Mouse (Mus musculus) embryonic facial prominence, embryonic 13.5 days (tissue): ENCODE measurements around the gene Capn1. TPM values are rescaled to one million over a fixed set of nuclear protein-coding genes. Genes with fewer than 3 reads are reported as not detected.

Experiments
- ATAC-seq: fragments of 200-750 bp; cut with Nextera tagmentation; 2 replicates; pipeline ENCODE4 v1.8.0; 2017; ENCODE audit warnings: low read depth; ENCODE audit not compliant: insufficient number of reproducible peaks, insufficient read depth, low FRiP score, low TSS enrichment
- H3K27ac ChIP-seq: fragments of 300-500 bp; sonication (generic); 2 replicates; pipeline ENCODE4 v1.5.1; 2015; ENCODE audit warnings: moderate library complexity, mild to moderate bottlenecking, inconsistent platforms
- H3K27me3 ChIP-seq: fragments of 300-500 bp; sonication (generic); 2 replicates; pipeline ENCODE4 v1.6.1; 2015; ENCODE audit warnings: mild to moderate bottlenecking, inconsistent platforms
- H3K36me3 ChIP-seq: fragments of 300-500 bp; sonication (generic); 2 replicates; pipeline ENCODE4 v1.6.1; 2015; ENCODE audit warnings: mild to moderate bottlenecking, inconsistent platforms
- H3K4me1 ChIP-seq: fragments of 300-500 bp; sonication (generic); 2 replicates; pipeline ENCODE4 v1.6.1; 2015; ENCODE audit warnings: inconsistent platforms
- H3K4me2 ChIP-seq: fragments of 300-500 bp; sonication (generic); 2 replicates; pipeline ENCODE4 v1.6.1; 2015; ENCODE audit warnings: moderate library complexity, mild to moderate bottlenecking, inconsistent platforms
- H3K4me3 ChIP-seq: fragments of 300-500 bp; sonication (generic); 2 replicates; pipeline ENCODE4 v1.5.1; 2015; ENCODE audit warnings: mild to moderate bottlenecking, inconsistent platforms
- H3K9ac ChIP-seq: fragments of 300-500 bp; sonication (generic); 2 replicates; pipeline ENCODE4 v1.6.1; 2015; ENCODE audit warnings: mild to moderate bottlenecking, inconsistent platforms
- H3K9me3 ChIP-seq: fragments of 300-500 bp; sonication (generic); 2 replicates; pipeline ENCODE4 v1.6.1; 2016; ENCODE audit warnings: inconsistent platforms
- WGBS: fragments of 180-500 bp; shearing (Covaris S2); methylation state at CpG from one replicate; pipeline ENCODE4 v1.1.7; 2015; ENCODE audit warnings: mixed read lengths; 5-methylcytosine and 5-hydroxymethylcytosine counted together
- polyA plus RNA-seq: library from polyadenylated mRNA; unstranded; fragments of >200 nt; fragmentation: Nextera tagmentation; extraction: Ambion mirVana; gene quantifications from 2 replicates; pipeline ENCODE4 v1.2.1, GENCODE M21; 2015

The Capn1 gene
- polyA plus RNA-seq, 1 experiment from 2014 or later = 10.3 TPM

- peak within 1 kb of the TSS; percentile 89 for H3K9ac ChIP-seq
- H3K4me3 ChIP-seq = peak within 1 kb of the TSS; percentile 78
- peaks cover 33% of the 10 kb centered on the region for H3K4me1 ChIP-seq
- peaks cover 19% of the 10 kb centered on the region for H3K36me3 ChIP-seq
- H3K27ac ChIP-seq = peak within 1 kb of the TSS; percentile 82
- peak; percentile 73 for ATAC-seq
- H3K4me2 ChIP-seq = peak within 1 kb of the TSS; percentile 72
- H3K27me3 ChIP-seq = no peaks in the 10 kb centered on the region
- WGBS = 0% methylated on average over 50 of the region's 50 CpGs
- no peaks in the 10 kb centered on the region for H3K9me3 ChIP-seq
These were observed 51.7 kb downstream of the Capn1 start, which contains the start of gene Pola2 for GRCm38 (mm10) chr19:5963883-5964562. Gene Pola2, minus strand, starts transcription at chr19:5964202.

- H3K4me1 ChIP-seq = peaks cover 33% of the 10 kb centered on the region
- peaks cover 32% of the 10 kb centered on the region for H3K36me3 ChIP-seq
- no peaks in the 10 kb centered on the region for H3K27me3 ChIP-seq
- 10% methylated on average over 1 of the region's 1 CpGs for WGBS
- peak overlapping the region; percentile 78 for H3K4me3 ChIP-seq
- H3K27ac ChIP-seq = no peak overlapping the region
- H3K9ac ChIP-seq = peak overlapping the region; percentile 89
- ATAC-seq = no peak
- H3K9me3 ChIP-seq = no peaks in the 10 kb centered on the region
- H3K4me2 ChIP-seq = peak overlapping the region; percentile 72
These were observed 53.0 kb downstream of the Capn1 start for GRCm38 (mm10) chr19:5962651-5963050.

DNA sequence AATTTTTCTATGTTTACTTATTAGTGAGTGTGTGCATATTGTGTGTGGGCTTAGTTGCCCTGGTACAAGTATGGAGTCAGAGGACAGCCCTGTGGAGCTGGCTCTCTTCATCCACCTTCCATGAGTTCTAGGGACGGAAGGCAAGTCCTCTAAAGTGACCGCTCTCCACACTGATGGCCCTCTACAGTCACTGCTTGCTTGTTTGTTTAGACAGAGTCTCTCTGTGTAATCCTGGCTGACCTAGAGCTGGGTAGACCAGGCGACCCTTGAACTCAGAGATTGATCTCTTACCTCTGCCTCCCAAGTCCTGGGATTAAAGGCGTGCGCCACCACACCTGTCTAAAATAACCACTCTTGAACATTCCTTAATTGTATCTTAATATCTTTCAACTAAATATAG is 58.3 kb downstream of the Capn1 start:
- Histone ChIP-seq H3K27ac (no peak overlapping the region), H3K4me3 (no peak overlapping the region), H3K4me2 (no peak overlapping the region), H3K9ac (no peak overlapping the region), H3K27me3 (no peaks in the 10 kb centered on the region), H3K36me3 (peaks cover 69% of the 10 kb centered on the region), H3K4me1 (peaks cover 35% of the 10 kb centered on the region), H3K9me3 (no peaks in the 10 kb centered on the region)
- 91% methylated on average over 5 of the region's 5 CpGs for WGBS
- ATAC-seq = no peak

DNA sequence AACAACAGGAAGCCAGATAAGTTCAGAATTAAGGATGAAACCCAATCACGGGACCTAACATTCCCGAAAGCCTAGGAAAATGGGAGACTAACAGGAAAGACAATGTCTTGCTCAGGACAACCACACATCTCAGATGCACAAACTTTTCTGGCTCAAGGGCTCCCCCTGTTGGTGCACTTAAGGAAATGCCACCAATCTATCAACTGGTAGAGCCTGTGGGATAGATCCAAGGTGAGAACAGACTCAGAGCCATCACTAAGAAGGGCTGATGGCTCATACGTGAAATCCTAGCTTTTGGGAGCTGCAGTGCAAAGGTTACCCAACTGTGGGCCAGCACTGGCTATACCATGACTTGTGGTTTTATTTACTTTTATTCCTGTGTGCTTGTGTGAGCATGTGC is 59.0 kb downstream of the Capn1 start:
- Histone ChIP-seq H3K27me3 (no peaks in the 10 kb centered on the region), H3K9ac (no peak overlapping the region), H3K27ac (peak overlapping the region; percentile 74; the same call in 1 of the 2 replicates), H3K4me1 (peaks cover 36% of the 10 kb centered on the region), H3K4me2 (no peak overlapping the region), H3K36me3 (peaks cover 76% of the 10 kb centered on the region), H3K9me3 (no peaks in the 10 kb centered on the region), H3K4me3 (no peak overlapping the region)
- 21% methylated on average over 3 of the region's 3 CpGs for WGBS
- ATAC-seq = no peak

DNA sequence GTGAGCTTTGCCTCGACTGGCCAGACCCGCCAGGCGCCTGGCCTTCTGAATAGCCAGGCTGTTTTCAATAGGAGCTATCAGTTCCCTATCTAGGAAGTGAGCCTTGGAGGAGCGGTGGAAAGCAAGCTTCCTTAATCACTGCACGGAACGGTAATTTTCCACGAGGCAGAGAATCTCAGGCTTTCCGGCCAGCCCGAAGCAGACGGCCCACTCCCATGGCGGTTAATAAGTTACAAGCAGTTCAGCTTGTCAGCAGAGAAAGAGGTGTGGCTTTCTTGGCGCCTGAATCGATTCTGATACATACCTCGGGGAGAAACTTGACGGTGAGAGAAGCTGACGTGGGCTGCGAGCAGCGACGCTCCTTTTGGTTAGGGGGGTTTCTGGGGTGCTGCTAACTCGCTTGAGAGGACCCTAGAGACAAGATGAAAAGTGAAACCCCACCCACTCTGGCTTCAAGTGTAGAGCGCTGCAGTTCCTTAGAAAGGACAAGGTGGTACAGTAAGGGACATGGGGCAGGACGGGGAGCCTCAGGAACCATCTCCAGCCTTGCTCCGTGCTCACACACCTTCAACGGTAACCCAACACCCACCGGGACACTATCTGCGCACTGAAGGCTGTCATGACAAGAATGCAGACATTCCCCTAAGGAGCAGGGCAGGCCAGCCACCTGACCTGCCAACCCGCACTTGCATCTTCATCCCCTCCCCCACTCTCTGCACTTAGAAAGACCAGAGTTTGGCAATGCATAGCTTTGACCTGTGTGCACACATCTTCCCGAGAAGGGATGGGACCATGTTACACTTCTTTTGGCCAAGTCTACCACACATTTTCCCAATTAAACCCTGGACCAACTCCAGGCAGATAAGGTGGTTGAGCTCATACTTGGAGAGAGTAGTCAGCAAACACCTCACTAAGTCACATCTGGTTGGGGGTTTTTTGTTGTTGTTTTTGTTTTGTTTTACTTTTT is 59.7 kb downstream of the Capn1 start:
- Histone ChIP-seq H3K4me2 (peak overlapping the region; percentile 32), H3K9ac (peak overlapping the region; percentile 21; the same call in 1 of the 2 replicates), H3K4me1 (peaks cover 31% of the 10 kb centered on the region), H3K9me3 (no peaks in the 10 kb centered on the region), H3K27me3 (no peaks in the 10 kb centered on the region), H3K4me3 (no peak overlapping the region), H3K27ac (peak overlapping the region; percentile 74), H3K36me3 (peaks cover 76% of the 10 kb centered on the region)
- WGBS = 63% methylated on average over 28 of the region's 28 CpGs
- no peak for ATAC-seq

DNA sequence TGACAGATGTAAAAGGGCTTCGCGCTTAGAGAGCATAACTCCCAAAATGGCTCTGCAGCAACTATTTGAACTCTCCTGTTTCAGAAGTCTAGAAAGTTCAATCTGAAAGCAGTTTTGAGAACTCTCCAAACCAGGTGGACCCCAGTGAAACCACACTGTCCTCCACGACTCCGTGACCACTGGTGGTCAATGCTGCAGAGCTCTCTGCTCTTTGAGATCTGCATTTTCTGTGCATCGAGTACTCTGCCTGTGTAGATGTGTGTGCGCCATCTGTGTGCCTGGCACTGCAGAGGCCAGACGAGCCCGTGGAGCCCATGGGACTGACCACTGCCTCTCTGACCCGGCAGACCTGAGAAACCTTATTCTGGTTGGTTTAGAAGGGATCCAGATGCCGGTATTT is 60.8 kb downstream of the Capn1 start:
- H3K4me3 ChIP-seq = no peak overlapping the region
- WGBS = 90% methylated on average over 10 of the region's 10 CpGs
- H3K27me3 ChIP-seq = no peaks in the 10 kb centered on the region
- peaks cover 81% of the 10 kb centered on the region for H3K36me3 ChIP-seq
- H3K4me2 ChIP-seq = no peak overlapping the region
- H3K9ac ChIP-seq = 0 out of 2 replicates have a peak overlapping the region, but pooled peaks have one; percentile 21
- no peak for ATAC-seq
- H3K4me1 ChIP-seq = peaks cover 30% of the 10 kb centered on the region
- no peak overlapping the region; the same call in 1 of the 2 replicates for H3K27ac ChIP-seq
- no peaks in the 10 kb centered on the region for H3K9me3 ChIP-seq

DNA sequence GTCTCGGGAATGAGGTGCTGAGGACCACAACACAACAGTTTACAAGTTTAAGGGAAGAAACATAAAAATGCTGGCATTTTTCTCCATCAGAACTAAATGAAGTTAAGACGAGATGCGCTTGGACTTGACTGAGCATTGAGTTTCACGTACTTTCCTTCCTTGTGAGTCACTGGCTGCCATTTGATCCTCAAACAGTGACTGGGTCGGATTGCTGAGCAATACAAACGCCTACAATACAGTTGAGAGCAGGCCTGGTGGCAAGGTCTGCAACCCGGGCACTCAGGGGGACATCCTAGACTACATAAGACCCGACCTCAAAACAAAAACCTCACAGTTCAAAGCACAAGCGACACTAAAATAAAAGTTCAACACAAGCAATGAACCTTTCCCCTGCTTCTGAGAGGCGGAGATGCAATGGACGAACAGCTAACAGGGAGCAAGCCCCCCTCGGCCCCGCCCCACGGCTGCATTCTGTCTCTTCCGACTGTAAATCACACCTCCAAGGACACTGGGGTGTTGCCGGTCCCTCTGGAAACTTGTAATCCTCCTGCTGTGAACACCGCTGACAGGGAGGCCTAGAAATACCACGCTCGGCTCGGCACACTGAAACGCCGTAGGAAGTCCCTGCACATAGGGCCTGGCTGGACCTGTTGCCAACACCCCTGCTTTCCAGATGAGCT is 61.5 kb downstream of the Capn1 start:
- no peak overlapping the region for H3K27ac ChIP-seq

GRCm38 (mm10) chr19:5953201-5953770 is 62.4 kb downstream of the Capn1 start:
- Histone ChIP-seq H3K27ac (peak overlapping the region; percentile 74), H3K9me3 (no peaks in the 10 kb centered on the region), H3K4me1 (peaks cover 30% of the 10 kb centered on the region), H3K9ac (no peak overlapping the region; the same call in 1 of the 2 replicates), H3K27me3 (no peaks in the 10 kb centered on the region), H3K4me2 (no peak overlapping the region), H3K4me3 (no peak overlapping the region), H3K36me3 (peaks cover 80% of the 10 kb centered on the region)
- no peak for ATAC-seq
- WGBS = 88% methylated on average over 19 of the region's 19 CpGs

More for the DNA sequence above, 61.5 kb downstream of the Capn1 start:
- 81% methylated on average over 22 of the region's 22 CpGs for WGBS
- Histone ChIP-seq H3K4me1 (peaks cover 30% of the 10 kb centered on the region), H3K9ac (peak overlapping the region; percentile 21; the same call in 1 of the 2 replicates), H3K4me2 (no peak overlapping the region), H3K27me3 (no peaks in the 10 kb centered on the region), H3K36me3 (peaks cover 81% of the 10 kb centered on the region), H3K4me3 (no peak overlapping the region), H3K9me3 (no peaks in the 10 kb centered on the region)
- no peak for ATAC-seq

GRCm38 (mm10) chr19:5952071-5952691 is 63.5 kb downstream of the Capn1 start:
- Histone ChIP-seq H3K27ac (peak overlapping the region; percentile 74), H3K4me1 (peaks cover 30% of the 10 kb centered on the region), H3K4me3 (no peak overlapping the region), H3K9me3 (no peaks in the 10 kb centered on the region), H3K36me3 (peaks cover 85% of the 10 kb centered on the region), H3K27me3 (no peaks in the 10 kb centered on the region), H3K4me2 (no peak overlapping the region), H3K9ac (peak overlapping the region; percentile 27; the same call in 1 of the 2 replicates)
- WGBS = 47% methylated on average over 13 of the region's 13 CpGs
- no peak for ATAC-seq

DNA sequence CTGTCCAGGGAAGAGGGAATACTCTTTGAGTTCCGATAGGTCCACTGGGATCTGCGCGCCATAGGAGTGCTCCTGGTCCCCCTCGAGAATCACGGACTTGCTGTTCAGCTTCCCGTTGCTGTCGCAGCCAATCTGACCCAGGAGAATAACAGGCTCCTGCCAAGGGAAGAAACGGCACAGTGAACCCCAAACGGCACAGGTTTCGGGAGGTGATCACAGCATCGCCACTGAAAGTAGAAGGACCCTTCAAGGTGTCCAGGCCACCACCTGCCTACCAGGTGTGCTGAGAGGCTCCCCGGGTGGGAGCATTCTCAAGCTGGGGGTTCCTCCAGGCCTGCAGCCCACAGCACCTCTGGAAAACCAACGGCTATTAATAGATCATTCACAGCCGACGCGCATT is 64.1 kb downstream of the Capn1 start:
- 0 out of 2 replicates have a peak overlapping the region, but pooled peaks have one; percentile 27 for H3K9ac ChIP-seq
- WGBS = 86% methylated on average over 16 of the region's 16 CpGs
- no peaks in the 10 kb centered on the region for H3K27me3 ChIP-seq
- ATAC-seq = no peak
- no peak overlapping the region for H3K4me3 ChIP-seq
- H3K9me3 ChIP-seq = no peaks in the 10 kb centered on the region
- H3K27ac ChIP-seq = peak overlapping the region; percentile 74; the same call in 1 of the 2 replicates
- peaks cover 30% of the 10 kb centered on the region for H3K4me1 ChIP-seq
- H3K4me2 ChIP-seq = no peak overlapping the region
- H3K36me3 ChIP-seq = peaks cover 87% of the 10 kb centered on the region
